Mouse (Mus musculus): Measurements from ENCODE around the gene Olfr896-ps1.

Gene Olfr896-ps1

GRCm38 (mm10) chr9:38290807-38291206 lies at the start of gene Olfr896-ps1:
Gene Olfr896-ps1 (plus strand): TSS chr9:38291107.
- no peak for DNase-seq (ENCODE audit: inconsistent ontology term)

DNA sequence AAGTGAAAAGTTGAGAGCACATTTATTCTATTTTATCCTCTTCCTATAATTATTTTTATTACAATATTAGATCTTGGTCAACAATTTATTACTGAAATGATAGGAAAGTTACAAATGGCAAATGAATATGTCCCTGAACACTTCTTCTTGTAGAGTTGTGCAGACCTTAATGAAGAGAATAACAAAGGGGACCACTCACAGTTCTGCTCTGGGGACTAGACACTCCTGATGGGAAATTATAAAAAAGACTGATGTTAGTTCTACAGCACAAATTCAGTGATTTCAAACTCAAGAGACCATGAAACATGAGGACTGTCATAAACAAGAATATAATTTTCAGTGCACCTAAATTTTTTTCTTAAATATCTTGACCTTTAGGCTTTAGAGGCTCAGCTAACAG lies 38.4 kb upstream of the Olfr896-ps1 start, which contains the start of gene Olfr143:
Gene Olfr143, plus strand, starts transcription at position 301 of the 400 bp plus-strand sequence.
- no peak for DNase-seq (ENCODE audit: inconsistent ontology term)

- DNase-seq (ENCODE audit: inconsistent ontology term), result no peak
Measured at GRCm38 (mm10) chr9:38267551-38267950, 23.4 kb upstream of the Olfr896-ps1 start, which contains the start of gene Olfr895. Gene Olfr895 (plus strand): TSS chr9:38267851.

- DNase-seq (ENCODE audit: inconsistent ontology term), result no peak
Measured at GRCm38 (mm10) chr9:38328760-38329159, 37.9 kb downstream of the Olfr896-ps1 start, which contains the start of gene Olfr25. Gene Olfr25 (plus strand): TSS chr9:38329060.

All from Muller cell, postnatal 12 days (primary cell).